Mouse (Mus musculus) embryonic facial prominence, embryonic 11.5 days (tissue): ENCODE data around the gene Gm20388. TPM values are rescaled to one million over a fixed set of nuclear protein-coding genes. Genes with fewer than 3 reads are reported as not detected.

Source experiments
- ATAC-seq: fragments of 200-750 bp; cut with Nextera tagmentation; replicated peaks from 2 replicates; pipeline ENCODE4 v1.8.0; 2017; ENCODE audit warnings: low read depth; ENCODE audit not compliant: insufficient number of reproducible peaks, low FRiP score, low TSS enrichment
- DNase-seq: peaks from one replicate; pipeline ENCODE4 v3.0.0-alpha.2; 2015; ENCODE audit warnings: low spot score
- H3K27ac ChIP-seq: fragments of 300-500 bp; sonication (generic); replicated peaks from 2 replicates; pipeline ENCODE4 v1.5.1; 2014; ENCODE audit warnings: mild to moderate bottlenecking, low read depth, low read length, control low read depth
- H3K27me3 ChIP-seq: fragments of 300-500 bp; sonication (generic); 2 replicates; pipeline ENCODE4 v1.6.1; 2014; ENCODE audit warnings: mild to moderate bottlenecking, low read length, moderate library complexity, mixed read lengths; ENCODE audit not compliant: control insufficient read depth, insufficient read depth
- H3K36me3 ChIP-seq: fragments of 300-500 bp; sonication (generic); replicated peaks from 2 replicates; pipeline ENCODE4 v1.6.1; 2014; ENCODE audit warnings: low read depth, mild to moderate bottlenecking, low read length, moderate library complexity, mixed read lengths; ENCODE audit not compliant: control insufficient read depth, insufficient read depth
- H3K4me1 ChIP-seq: fragments of 300-500 bp; sonication (generic); 2 replicates; pipeline ENCODE4 v1.6.1; 2014; ENCODE audit warnings: low read length, mixed read lengths; ENCODE audit not compliant: control insufficient read depth, insufficient read depth
- H3K4me2 ChIP-seq: fragments of 300-500 bp; sonication (generic); 2 replicates; pipeline ENCODE4 v1.6.1; 2014; ENCODE audit warnings: low read depth, mild to moderate bottlenecking, control low read depth, low read length, moderate library complexity
- H3K4me3 ChIP-seq: fragments of 300-500 bp; sonication (generic); 2 replicates; pipeline ENCODE4 v1.5.1; 2014; ENCODE audit warnings: low read depth, low read length, control low read depth
- H3K9ac ChIP-seq: fragments of 300-500 bp; sonication (generic); replicated peaks from 2 replicates; pipeline ENCODE4 v1.6.1; 2014; ENCODE audit warnings: mild to moderate bottlenecking, control low read depth, low read length
- H3K9me3 ChIP-seq: fragments of 300-500 bp; sonication (generic); replicated peaks from 2 replicates; pipeline ENCODE4 v1.6.1; 2016; ENCODE audit warnings: mild to moderate bottlenecking, low read length, inconsistent platforms, mixed read lengths; ENCODE audit not compliant: control insufficient read depth
- WGBS: fragments of 180-500 bp; shearing (Covaris S2); extraction: QIAGEN DNeasy Blood & Tissue Kit; methylation state at CpG from one replicate; pipeline ENCODE4 v1.1.7; 2014; 5-methylcytosine and 5-hydroxymethylcytosine counted together
- polyA plus RNA-seq: library from polyadenylated mRNA; unstranded; fragments of >200 nt; fragmentation: Nextera tagmentation; extraction: Ambion mirVana; gene quantifications from 2 replicates; pipeline ENCODE4 v1.2.1, GENCODE M21; 2014

Gene Gm20388
- polyA plus RNA-seq, 1 experiment from 2014 or later, result 3.1 TPM

GRCm38 (mm10) chr8:122169446-122169845 lies 2258.8 kb downstream of the Gm20388 start:
- H3K27me3 ChIP-seq, result no peaks in the 10 kb centered on the region
- no peak overlapping the region for H3K4me3 ChIP-seq
- H3K9ac ChIP-seq, result no peak overlapping the region
- WGBS, result 95% methylated on average over 2 of the region's 2 CpGs
- no peaks in the 10 kb centered on the region for H3K4me1 ChIP-seq
- H3K27ac ChIP-seq, result no peak overlapping the region
- no peaks in the 10 kb centered on the region for H3K36me3 ChIP-seq
- no peaks in the 10 kb centered on the region for H3K9me3 ChIP-seq
- DNase-seq, result no peak
- no peak overlapping the region for H3K4me2 ChIP-seq
- no peak for ATAC-seq

- Histone ChIP-seq H3K4me1 (no peaks in the 10 kb centered on the region), H3K9ac (no peak overlapping the region), H3K4me2 (no peak overlapping the region), H3K4me3 (no peak overlapping the region), H3K27ac (no peak overlapping the region), H3K27me3 (no peaks in the 10 kb centered on the region), H3K36me3 (no peaks in the 10 kb centered on the region), H3K9me3 (no peaks in the 10 kb centered on the region)
- WGBS, result 74% methylated on average over 4 of the region's 4 CpGs
- no peak for ATAC-seq
- DNase-seq, result no peak
Observed at GRCm38 (mm10) chr8:122171823-122172222, 2261.2 kb downstream of the Gm20388 start.

DNA sequence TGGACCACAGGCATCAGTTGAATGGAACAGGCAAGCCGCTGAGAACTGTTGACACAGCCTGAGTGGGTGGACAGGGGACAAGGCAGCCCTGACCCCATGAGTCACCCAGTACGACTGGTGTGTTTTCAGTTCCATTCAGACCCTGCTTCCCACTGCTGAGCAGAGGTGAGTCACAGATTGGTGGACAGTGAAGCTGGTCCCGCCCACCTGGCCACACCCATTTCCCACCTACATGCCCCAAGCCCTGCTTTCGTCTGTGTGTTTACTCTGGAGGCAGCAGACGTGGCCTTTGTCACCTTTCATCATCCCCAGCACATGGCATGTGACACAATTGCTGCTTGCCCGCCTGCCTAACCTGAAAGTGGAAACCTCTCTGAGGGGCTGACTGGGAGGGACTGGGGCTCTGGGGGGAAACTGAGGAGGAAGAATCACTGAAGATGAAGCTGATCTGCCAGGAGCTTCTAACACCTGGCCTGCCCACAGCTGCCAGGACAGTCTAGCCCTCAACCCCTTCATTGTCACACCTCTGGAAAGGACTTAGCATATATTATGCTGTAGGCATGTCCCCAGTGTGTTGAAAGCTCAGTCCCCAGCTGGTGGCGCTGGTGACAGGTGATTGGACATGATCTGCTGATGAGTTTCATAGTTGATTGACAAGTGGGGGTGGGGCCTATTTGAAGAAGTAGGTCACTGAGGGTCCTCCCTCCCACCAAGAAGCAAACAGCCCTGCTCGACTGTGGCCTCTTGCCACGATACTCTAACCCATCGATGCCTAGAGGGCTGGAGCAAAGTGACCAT lies 2263.7 kb downstream of the Gm20388 start:
- no peak overlapping the region for H3K4me3 ChIP-seq
- ATAC-seq, result no peak
- H3K27me3 ChIP-seq, result no peaks in the 10 kb centered on the region
- H3K4me1 ChIP-seq, result no peaks in the 10 kb centered on the region
- no peak overlapping the region for H3K9ac ChIP-seq
- H3K4me2 ChIP-seq, result no peak overlapping the region
- no peaks in the 10 kb centered on the region for H3K9me3 ChIP-seq
- WGBS, result 35% methylated on average over 10 of the region's 10 CpGs
- no peak for DNase-seq
- no peaks in the 10 kb centered on the region for H3K36me3 ChIP-seq
- H3K27ac ChIP-seq, result no peak overlapping the region

DNA sequence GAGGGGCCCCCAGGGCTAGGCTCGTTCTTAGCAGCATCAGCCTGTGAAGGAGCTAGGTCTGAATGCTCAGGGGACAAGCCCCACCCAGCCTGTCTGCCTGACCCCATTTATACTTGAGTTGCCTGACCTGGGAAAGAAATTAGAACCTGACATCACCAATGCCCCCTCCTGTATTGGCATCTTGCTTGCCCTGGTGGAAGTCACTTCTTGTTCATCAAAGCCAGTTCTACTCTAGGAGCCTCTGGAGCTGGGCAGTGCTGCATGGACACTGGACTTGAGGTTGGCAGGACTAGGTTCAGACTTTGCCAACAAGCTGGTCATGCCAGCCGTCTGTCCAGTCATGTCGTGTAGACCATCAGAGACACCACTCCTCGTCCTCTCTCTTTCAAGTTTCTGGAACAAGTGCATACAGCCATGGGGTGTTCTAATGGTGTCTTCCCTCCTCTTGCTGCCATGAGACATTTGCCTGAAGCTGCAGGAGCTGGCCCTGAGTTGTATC lies 2267.8 kb downstream of the Gm20388 start:
- no peaks in the 10 kb centered on the region for H3K36me3 ChIP-seq
- H3K27ac ChIP-seq, result no peak overlapping the region
- H3K9ac ChIP-seq, result no peak overlapping the region
- no peak overlapping the region for H3K4me3 ChIP-seq
- WGBS, result 73% methylated on average over 4 of the region's 4 CpGs
- H3K4me1 ChIP-seq, result no peaks in the 10 kb centered on the region
- no peaks in the 10 kb centered on the region for H3K9me3 ChIP-seq
- no peak overlapping the region for H3K4me2 ChIP-seq
- ATAC-seq, result no peak
- DNase-seq, result no peak
- no peaks in the 10 kb centered on the region for H3K27me3 ChIP-seq

DNA sequence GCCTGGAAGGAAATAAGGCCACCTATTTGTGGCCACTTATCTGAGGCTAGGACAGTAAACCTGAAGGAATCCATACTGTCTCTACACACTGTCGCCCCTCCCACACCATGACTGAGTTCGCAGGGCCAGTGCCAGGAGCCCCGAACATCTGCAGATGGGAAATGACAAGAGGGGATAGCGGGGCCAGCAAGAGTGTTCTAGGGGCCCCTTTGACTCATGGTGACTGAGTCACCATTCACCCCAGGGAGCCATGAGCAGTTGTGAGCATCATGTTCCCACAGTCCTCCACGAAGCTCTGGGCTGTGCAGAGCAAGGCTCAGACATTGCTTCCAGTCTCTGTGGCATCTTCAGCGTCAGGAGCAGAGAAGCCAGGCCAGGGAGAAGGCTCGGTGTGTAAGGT lies 2268.7 kb downstream of the Gm20388 start:
- 86% methylated on average over 7 of the region's 7 CpGs for WGBS
- no peak overlapping the region for H3K4me3 ChIP-seq
- H3K9me3 ChIP-seq, result no peaks in the 10 kb centered on the region
- H3K27ac ChIP-seq, result no peak overlapping the region
- no peak overlapping the region for H3K4me2 ChIP-seq
- H3K4me1 ChIP-seq, result no peaks in the 10 kb centered on the region
- no peak overlapping the region for H3K9ac ChIP-seq
- no peaks in the 10 kb centered on the region for H3K36me3 ChIP-seq
- DNase-seq (no peak), ATAC-seq (no peak)
- H3K27me3 ChIP-seq, result no peaks in the 10 kb centered on the region

DNA sequence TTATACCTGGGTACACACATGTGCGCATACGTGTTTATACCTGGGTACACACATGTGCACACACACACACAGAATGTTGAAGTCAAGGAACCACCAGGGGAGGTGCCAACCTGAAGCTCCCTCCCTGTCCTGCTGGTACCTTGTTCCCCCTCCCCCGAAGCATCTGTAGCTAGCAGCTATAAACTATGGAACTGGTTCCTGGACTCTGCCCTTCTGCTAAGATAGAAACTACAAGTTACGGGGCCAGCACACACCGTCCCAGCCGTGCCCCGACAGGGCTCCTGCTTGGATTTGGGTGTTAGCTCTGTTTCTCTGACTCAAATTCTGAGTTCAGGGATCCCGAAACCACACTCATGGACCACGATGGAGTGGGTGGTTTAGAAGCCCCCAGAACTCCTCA lies 2269.5 kb downstream of the Gm20388 start:
- Histone ChIP-seq H3K36me3 (no peaks in the 10 kb centered on the region), H3K4me1 (no peaks in the 10 kb centered on the region), H3K4me2 (no peak overlapping the region), H3K27me3 (no peaks in the 10 kb centered on the region), H3K9ac (no peak overlapping the region), H3K4me3 (no peak overlapping the region), H3K9me3 (no peaks in the 10 kb centered on the region), H3K27ac (no peak overlapping the region)
- 86% methylated on average over 9 of the region's 9 CpGs for WGBS
- DNase-seq (no peak), ATAC-seq (no peak)

GRCm38 (mm10) chr8:122181414-122181813 lies 2270.8 kb downstream of the Gm20388 start:
- Histone ChIP-seq H3K27ac (no peak overlapping the region), H3K4me1 (no peaks in the 10 kb centered on the region), H3K4me3 (no peak overlapping the region), H3K9me3 (no peaks in the 10 kb centered on the region), H3K27me3 (no peaks in the 10 kb centered on the region), H3K36me3 (no peaks in the 10 kb centered on the region), H3K4me2 (no peak overlapping the region), H3K9ac (no peak overlapping the region)
- ATAC-seq, result no peak
- 80% methylated on average over 9 of the region's 9 CpGs for WGBS
- no peak for DNase-seq

- Histone ChIP-seq H3K4me1 (no peaks in the 10 kb centered on the region), H3K9ac (no peak overlapping the region), H3K9me3 (no peaks in the 10 kb centered on the region), H3K27ac (no peak overlapping the region), H3K4me3 (no peak overlapping the region), H3K36me3 (no peaks in the 10 kb centered on the region), H3K4me2 (no peak overlapping the region), H3K27me3 (no peaks in the 10 kb centered on the region)
- DNase-seq, result no peak
- 84% methylated on average over 9 of the region's 9 CpGs for WGBS
- no peak for ATAC-seq
Observed at GRCm38 (mm10) chr8:122181991-122182390, 2271.3 kb downstream of the Gm20388 start.
